Mouse (Mus musculus): ENCODE measurements around the gene Hist1h1e.
"Not testable (repeated sequence)": the region's sequence is repeated elsewhere in the genome, so short reads cannot be mapped to it uniquely, and the experiment has no call there.

- TF ChIP-seq MXI1 (IDR thresholded peaks at IDR 0.05; ENCODE audit: low read depth, low read length) (peak; percentile 83), RCOR1 (conservative IDR thresholded peaks at IDR 0.05; ENCODE audit: low read depth, low read length) (peak; percentile 89; the same call in 1 of the 2 replicates), TBP (conservative IDR thresholded peaks at IDR 0.05; ENCODE audit: low read depth, low read length) (peak; percentile 98)
- not testable (repeated sequence) for TF ChIP-seq EP300 (IDR thresholded peaks at IDR 0.05; ENCODE audit: low read length); E2F4 (IDR thresholded peaks at IDR 0.05; ENCODE audit: insufficient replicate concordance, low read depth, low read length)
Measured at GRCm38 (mm10) chr13:23622175-23622671, at the start of gene Hist1h1e.
